Mouse (Mus musculus): ENCODE data around the gene Rpl10-ps3. TPM values are rescaled to one million over a fixed set of nuclear protein-coding genes. Genes with fewer than 3 reads are reported as not detected.

The Rpl10-ps3 gene
- polyA plus RNA-seq, 1 experiment from 2014 or later = 322 TPM

DNA sequence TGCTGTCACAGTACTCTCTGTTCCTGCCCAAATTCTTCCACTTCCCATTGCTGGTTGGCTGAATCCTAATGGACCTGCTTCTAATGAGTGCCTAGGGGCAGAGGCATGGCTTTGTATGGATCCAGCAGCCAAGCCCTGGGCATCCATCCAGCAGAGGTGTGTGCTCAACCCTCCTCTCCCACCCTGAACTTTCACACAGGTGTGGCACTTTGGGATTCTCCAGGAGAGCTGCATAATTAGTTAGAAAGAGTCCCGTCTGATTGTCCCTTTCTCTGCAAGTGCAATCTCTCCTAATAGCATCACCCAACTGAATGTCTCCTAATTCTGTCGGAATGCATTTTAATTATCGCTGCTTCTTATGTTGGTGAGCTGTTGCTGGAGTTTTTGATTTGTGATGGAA is 4.4 kb upstream of the Rpl10-ps3 start:
- Histone ChIP-seq H3K4me3 (no peak overlapping the region), H3K27ac (no peak overlapping the region), H3K9ac (no peak overlapping the region), H3K4me1 (no peaks in the 10 kb centered on the region), H3K4me2 (no peak overlapping the region), H3K9me3 (no peaks in the 10 kb centered on the region), H3K27me3 (no peaks in the 10 kb centered on the region), H3K36me3 (no peaks in the 10 kb centered on the region)
- WGBS = 62% methylated on average over 3 of the region's 3 CpGs
- ATAC-seq (ENCODE audit: insufficient number of reproducible peaks, low FRiP score, low TSS enrichment, low read depth) = no peak

DNA sequence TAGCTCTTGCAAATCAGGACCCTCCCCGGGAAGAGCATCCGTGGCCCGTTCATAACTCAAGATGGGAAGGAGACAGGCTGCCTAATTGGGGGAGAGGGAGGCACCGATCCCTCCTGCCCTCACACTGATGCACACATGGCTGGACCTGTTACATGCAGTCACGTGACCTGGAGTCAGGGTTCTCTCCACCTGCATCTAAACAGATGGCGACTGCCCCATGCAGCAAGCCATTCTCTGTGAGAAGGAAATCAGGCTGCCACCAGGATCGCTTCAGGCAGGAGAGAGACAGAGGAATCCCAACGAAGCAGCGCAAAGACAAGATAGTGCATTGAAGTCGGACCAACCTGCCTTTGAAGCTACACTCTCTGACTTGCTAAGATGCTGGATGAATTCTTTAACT is 3.5 kb upstream of the Rpl10-ps3 start:
- H3K4me2 ChIP-seq = no peak overlapping the region

DNA sequence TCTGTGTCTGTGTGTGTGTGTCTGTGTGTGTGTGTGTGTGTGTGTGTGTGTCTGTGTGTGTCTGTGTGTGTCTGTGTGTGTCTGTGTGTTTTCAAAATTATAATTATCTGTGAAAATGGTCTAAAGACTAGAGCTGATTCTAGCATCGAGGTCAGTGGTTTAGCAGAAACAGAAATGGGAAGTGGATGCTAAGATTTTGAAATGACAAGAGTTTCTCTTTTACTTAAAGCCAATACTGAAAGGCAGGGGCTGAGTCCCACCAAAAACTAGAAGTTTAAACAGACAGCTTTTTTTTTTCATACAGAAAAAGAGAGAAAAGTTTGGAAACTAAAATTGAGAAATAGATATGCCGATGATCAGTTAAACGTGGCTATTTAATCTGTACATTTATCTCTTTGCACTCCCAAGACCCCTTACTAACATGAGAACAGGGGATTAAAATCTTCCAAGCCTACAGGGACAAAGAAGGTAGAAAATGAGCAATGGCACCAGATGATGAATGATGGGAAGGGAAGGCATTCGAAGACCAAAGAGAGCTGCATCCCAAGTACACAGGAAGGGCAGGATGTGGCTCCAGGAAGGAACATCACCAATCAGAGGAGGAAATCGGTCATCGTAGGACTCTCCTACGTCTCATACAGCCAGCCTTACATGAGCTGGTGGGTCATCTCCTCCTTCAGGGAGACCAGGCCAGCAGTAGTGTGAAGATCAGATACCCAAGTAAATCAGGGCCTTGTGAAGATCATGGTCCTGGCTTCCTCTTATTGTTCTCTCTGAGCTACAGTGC is 9.0 kb downstream of the Rpl10-ps3 start:
- no peaks in the 10 kb centered on the region for H3K36me3 ChIP-seq
- no peak overlapping the region for H3K4me3 ChIP-seq
- no peak overlapping the region for H3K9ac ChIP-seq
- 84% methylated on average over 7 of the region's 7 CpGs for WGBS
- ATAC-seq (ENCODE audit: insufficient number of reproducible peaks, low FRiP score, low TSS enrichment, low read depth) = no peak
- no peaks in the 10 kb centered on the region for H3K9me3 ChIP-seq
- H3K4me1 ChIP-seq = 0 out of 2 replicates have a peak, but pooled peaks cover 3% of the 10 kb centered on the region
- H3K27ac ChIP-seq = no peak overlapping the region
- H3K27me3 ChIP-seq = no peaks in the 10 kb centered on the region
- H3K4me2 ChIP-seq = no peak overlapping the region

More for the DNA sequence above, 3.5 kb upstream of the Rpl10-ps3 start:
- Histone ChIP-seq H3K27me3 (no peaks in the 10 kb centered on the region), H3K27ac (no peak overlapping the region), H3K4me3 (no peak overlapping the region), H3K9me3 (no peaks in the 10 kb centered on the region), H3K36me3 (no peaks in the 10 kb centered on the region), H3K4me1 (no peaks in the 10 kb centered on the region), H3K9ac (no peak overlapping the region)
- ATAC-seq (ENCODE audit: insufficient number of reproducible peaks, low FRiP score, low TSS enrichment, low read depth) = no peak
- WGBS = 70% methylated on average over 10 of the region's 10 CpGs

DNA sequence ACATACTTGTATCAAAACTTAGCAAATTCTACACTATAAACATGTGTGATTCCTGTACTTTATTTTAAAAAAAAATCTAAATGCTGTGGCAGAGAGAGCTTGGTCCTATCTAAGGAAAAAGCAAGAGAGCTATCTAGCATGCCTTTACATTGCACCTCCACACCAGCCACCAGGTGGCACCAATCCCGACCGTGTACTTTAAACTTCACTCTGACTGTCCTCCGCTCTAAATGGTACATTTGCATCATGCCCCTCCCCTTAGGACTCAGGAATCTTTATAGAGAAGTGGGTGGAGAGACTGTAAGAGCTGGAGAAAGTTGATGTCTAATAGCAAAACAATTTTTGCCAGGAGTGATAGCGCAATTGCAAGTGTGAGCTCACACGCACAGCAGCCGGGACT is 11.4 kb downstream of the Rpl10-ps3 start:
- WGBS = 24% methylated on average over 6 of the region's 6 CpGs

DNA sequence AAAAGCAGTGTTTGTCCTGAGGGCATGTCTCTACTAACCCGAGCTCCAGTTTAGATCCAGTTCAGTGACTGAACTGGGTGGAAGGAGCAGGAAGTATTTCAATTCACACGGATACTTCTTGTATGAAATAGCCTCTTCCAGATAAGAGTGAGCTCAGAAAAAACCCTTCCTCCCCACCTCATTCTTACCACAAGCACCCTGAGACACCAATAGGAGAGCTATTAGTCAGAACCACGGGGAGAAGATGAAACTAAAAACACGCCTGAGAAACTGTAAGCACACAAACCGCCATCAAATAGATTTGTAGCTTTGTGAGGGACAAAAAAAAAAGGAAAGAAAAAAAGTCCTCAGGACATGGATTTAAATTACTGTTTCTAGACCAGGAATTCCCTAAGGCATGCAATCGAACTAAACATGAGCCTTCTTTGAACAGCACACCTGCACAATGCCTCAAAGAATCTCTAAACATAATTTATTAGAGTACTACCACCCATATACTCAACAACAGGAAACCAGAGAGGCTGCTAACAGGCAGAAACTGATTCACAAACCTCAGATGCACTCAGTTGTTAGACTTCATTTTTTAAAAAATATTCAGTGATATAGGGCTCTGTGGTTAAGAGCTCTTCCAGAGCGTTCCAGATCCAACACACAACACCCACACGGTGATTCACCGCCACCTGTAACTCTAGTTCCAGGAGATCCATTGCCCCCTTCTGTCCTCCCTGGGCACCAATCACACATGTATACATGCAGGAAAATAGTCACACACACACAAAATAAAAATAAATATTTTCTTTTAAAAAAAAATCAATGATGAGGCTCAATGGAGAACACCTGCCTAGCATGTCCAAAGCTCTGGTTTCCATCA is 20.2 kb downstream of the Rpl10-ps3 start:
- Histone ChIP-seq H3K27me3 (no peaks in the 10 kb centered on the region), H3K4me2 (no peak overlapping the region), H3K36me3 (no peaks in the 10 kb centered on the region), H3K9me3 (no peaks in the 10 kb centered on the region), H3K27ac (no peak overlapping the region), H3K9ac (no peak overlapping the region), H3K4me3 (no peak overlapping the region), H3K4me1 (no peaks in the 10 kb centered on the region)
- ATAC-seq (ENCODE audit: insufficient number of reproducible peaks, low FRiP score, low TSS enrichment, low read depth) = no peak
- WGBS = 65% methylated on average over 9 of the region's 9 CpGs

More for the DNA sequence above, 11.4 kb downstream of the Rpl10-ps3 start:
- Histone ChIP-seq H3K9ac (no peak overlapping the region), H3K4me2 (no peak overlapping the region), H3K4me3 (no peak overlapping the region), H3K9me3 (no peaks in the 10 kb centered on the region), H3K4me1 (0 out of 2 replicates have a peak, but pooled peaks cover 3% of the 10 kb centered on the region), H3K27me3 (no peaks in the 10 kb centered on the region), H3K36me3 (no peaks in the 10 kb centered on the region), H3K27ac (no peak overlapping the region)
- no peak for ATAC-seq (ENCODE audit: insufficient number of reproducible peaks, low FRiP score, low TSS enrichment, low read depth)

DNA sequence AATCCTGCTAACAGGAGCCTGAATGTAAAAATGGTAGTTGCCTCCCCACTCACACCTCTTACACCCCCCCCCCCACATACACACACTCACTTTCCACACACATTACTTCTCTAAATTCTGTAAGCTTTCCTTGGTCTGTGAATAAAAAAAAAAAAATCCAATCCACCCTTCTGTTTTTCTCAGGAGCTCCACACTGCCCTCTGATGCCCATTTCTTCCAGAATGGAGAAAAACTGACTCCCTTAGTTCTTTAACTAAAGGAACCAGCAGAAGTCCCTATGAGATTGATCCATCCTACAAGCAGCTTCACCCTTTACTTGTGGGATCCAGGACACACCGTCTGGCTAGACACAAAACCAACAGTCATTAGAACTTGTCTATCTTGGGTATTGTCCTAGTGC is 24.0 kb downstream of the Rpl10-ps3 start:
- no peaks in the 10 kb centered on the region for H3K36me3 ChIP-seq
- H3K4me3 ChIP-seq = no peak overlapping the region
- ATAC-seq (ENCODE audit: insufficient number of reproducible peaks, low FRiP score, low TSS enrichment, low read depth) = no peak
- H3K4me1 ChIP-seq = no peaks in the 10 kb centered on the region
- no peak overlapping the region for H3K9ac ChIP-seq
- H3K9me3 ChIP-seq = no peaks in the 10 kb centered on the region
- 58% methylated on average over 1 of the region's 1 CpGs for WGBS
- no peak overlapping the region for H3K27ac ChIP-seq
- no peaks in the 10 kb centered on the region for H3K27me3 ChIP-seq
- H3K4me2 ChIP-seq = no peak overlapping the region

DNA sequence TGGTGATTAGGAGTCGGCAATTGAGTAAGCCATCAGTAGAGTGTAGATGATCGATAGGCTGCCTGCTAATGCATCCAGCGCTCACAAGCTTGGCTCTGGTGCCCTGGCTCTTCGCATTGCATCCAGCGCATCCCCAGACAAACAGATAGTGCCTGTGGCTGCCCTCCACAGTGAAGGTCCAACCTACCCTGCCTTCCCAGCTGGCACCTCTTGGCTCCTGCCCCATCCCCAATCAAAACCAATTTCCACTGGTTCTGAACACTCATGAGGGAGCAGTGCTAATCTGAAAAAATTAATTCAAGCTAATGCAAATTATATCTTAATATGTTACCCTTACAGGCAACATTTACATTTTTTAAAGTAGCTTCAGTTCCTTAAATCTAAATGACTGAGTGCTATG is 25.3 kb downstream of the Rpl10-ps3 start:
- Histone ChIP-seq H3K36me3 (no peaks in the 10 kb centered on the region), H3K4me2 (no peak overlapping the region), H3K4me1 (no peaks in the 10 kb centered on the region), H3K27me3 (no peaks in the 10 kb centered on the region), H3K9me3 (no peaks in the 10 kb centered on the region), H3K27ac (no peak overlapping the region), H3K9ac (no peak overlapping the region), H3K4me3 (no peak overlapping the region)
- WGBS = 94% methylated on average over 5 of the region's 5 CpGs
- no peak for ATAC-seq (ENCODE audit: insufficient number of reproducible peaks, low FRiP score, low TSS enrichment, low read depth)

DNA sequence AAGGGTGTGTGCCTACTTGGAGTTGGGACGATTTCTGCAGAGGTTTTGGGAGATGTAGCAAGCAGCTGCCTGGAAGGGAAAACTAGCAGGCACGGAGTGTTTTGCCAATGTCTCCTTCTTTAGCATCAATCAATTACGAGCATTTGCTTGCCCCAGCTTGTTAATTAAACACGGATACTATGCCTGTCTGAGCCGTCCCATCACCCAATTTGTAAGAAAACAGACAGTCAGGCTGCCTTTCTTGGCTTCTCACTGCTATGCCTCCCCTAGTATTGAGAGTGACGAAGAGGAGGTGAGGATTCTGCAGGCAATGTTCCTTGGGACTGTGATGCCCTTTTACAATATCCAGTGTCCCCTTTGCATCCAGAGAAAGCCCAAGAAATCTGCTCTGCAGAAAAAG is 27.5 kb downstream of the Rpl10-ps3 start:
- H3K27me3 ChIP-seq = no peaks in the 10 kb centered on the region
- no peak for ATAC-seq (ENCODE audit: insufficient number of reproducible peaks, low FRiP score, low TSS enrichment, low read depth)

DNA sequence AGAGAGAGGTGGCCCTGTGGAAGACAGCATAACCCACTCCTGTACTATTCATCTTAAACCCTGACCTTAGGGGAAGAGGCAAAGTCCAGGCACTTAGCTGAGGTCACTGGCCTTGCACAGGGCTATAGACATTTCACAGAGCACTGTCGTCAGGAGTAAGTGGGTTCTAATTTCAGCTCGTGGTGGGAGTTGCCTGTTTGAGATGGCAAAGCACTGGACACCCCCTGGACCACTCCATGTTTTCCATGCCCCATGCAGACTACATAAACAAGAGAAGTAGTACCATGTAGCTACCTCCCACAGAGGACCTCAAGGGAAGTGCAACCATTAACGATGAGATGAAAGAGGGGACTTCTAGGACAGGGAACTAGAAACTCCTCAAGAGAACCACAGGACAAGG is 29.1 kb downstream of the Rpl10-ps3 start:
- Histone ChIP-seq H3K36me3 (no peaks in the 10 kb centered on the region), H3K9ac (no peak overlapping the region), H3K4me1 (no peaks in the 10 kb centered on the region), H3K9me3 (no peaks in the 10 kb centered on the region), H3K4me2 (no peak overlapping the region), H3K27me3 (no peaks in the 10 kb centered on the region), H3K27ac (no peak overlapping the region), H3K4me3 (no peak overlapping the region)
- WGBS = 32% methylated on average over 3 of the region's 3 CpGs
- no peak for ATAC-seq (ENCODE audit: insufficient number of reproducible peaks, low FRiP score, low TSS enrichment, low read depth)

More for the DNA sequence above, 27.5 kb downstream of the Rpl10-ps3 start:
- Histone ChIP-seq H3K4me2 (no peak overlapping the region), H3K9me3 (no peaks in the 10 kb centered on the region), H3K4me3 (no peak overlapping the region), H3K36me3 (no peaks in the 10 kb centered on the region), H3K4me1 (no peaks in the 10 kb centered on the region), H3K27ac (no peak overlapping the region), H3K9ac (no peak overlapping the region)
- 40% methylated on average over 6 of the region's 6 CpGs for WGBS

DNA sequence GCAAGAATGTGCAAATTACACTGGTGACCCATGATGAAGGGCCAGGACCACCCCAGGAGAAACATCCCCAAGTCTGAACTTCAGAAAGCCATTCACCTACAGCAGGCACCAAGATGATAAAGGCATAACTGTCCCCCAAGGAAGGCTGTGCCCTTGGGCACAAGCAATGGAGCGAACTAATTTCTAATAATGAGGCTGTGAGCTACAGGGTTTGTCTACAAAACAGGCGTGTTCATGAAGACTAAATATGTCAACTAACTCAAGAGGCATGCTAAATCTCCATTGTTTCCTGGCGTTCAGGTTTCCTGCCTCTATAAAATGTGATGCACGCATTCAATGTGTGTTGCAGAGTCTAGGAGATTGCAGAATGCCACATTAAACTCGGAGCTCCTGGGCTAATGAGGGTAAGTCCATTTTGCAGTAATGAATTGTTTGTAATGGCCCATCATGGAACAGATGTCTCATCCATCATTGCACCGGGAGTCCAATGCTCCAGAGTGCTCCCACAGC is 33.7 kb downstream of the Rpl10-ps3 start:
- Histone ChIP-seq H3K27me3 (no peaks in the 10 kb centered on the region), H3K27ac (no peak overlapping the region), H3K9me3 (no peaks in the 10 kb centered on the region), H3K4me2 (no peak overlapping the region), H3K36me3 (no peaks in the 10 kb centered on the region), H3K4me3 (no peak overlapping the region), H3K9ac (no peak overlapping the region), H3K4me1 (no peaks in the 10 kb centered on the region)
- 48% methylated on average over 6 of the region's 6 CpGs for WGBS
- ATAC-seq (ENCODE audit: insufficient number of reproducible peaks, low FRiP score, low TSS enrichment, low read depth) = no peak

DNA sequence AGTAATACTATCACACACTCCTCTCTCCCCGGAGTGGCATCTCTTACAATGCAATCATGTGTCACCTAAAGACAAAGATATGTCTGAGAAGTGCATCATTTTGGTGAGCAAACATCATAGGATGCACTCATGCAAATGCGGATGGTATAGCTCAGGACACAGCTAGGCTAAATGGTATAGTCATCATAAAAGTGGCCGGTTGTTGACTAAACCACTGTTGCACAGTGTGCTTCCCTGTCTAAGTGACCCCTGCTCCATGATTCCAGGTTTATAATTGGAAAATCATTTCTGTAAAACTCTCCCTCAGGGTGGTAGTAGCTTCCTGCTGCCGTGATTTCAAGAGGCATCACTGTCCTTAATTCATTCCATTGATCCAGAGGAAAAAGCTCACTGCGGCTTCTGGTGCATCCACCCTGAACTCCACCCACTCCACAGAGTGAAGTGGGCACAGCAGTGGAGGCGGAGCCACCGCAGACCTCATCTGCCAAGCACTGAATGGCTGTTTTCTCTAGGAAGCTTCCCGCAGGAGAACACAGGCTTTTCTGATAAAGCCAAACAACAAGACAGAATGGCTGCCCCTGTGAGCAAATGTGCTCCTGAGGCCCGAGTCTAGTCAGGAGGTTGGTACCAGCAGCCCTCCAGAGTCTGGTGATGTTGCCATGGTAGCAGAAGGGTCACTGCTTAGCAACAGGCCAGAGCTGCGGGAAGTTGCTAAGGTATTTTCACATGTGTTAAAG is 38.9 kb downstream of the Rpl10-ps3 start:
- H3K4me1 ChIP-seq = 0 out of 2 replicates have a peak, but pooled peaks cover 2% of the 10 kb centered on the region
- H3K9me3 ChIP-seq = no peaks in the 10 kb centered on the region
- H3K27me3 ChIP-seq = no peaks in the 10 kb centered on the region
- H3K36me3 ChIP-seq = no peaks in the 10 kb centered on the region
- WGBS = 59% methylated on average over 10 of the region's 10 CpGs
- no peak for ATAC-seq (ENCODE audit: insufficient number of reproducible peaks, low FRiP score, low TSS enrichment, low read depth)
- no peak overlapping the region for H3K27ac ChIP-seq
- H3K9ac ChIP-seq = no peak overlapping the region
- no peak overlapping the region for H3K4me2 ChIP-seq
- H3K4me3 ChIP-seq = no peak overlapping the region

Data from limb, embryonic 15.5 days (tissue).